Mouse (Mus musculus): ENCODE data around the gene Gm20388. TPM values are rescaled to one million over a fixed set of nuclear protein-coding genes. Genes with fewer than 3 reads are reported as not detected.

The Gm20388 gene
- polyA plus RNA-seq, 1 experiment: 23.9 TPM

- Histone ChIP-seq H3K4me3 (ENCODE audit: insufficient read depth, low read length) (no peak overlapping the region), H3K27ac (ENCODE audit: insufficient read depth, low read length) (no peak overlapping the region), H3K4me1 (ENCODE audit: control insufficient read depth, insufficient read depth, low read length) (peaks cover 2% of the 10 kb centered on the region; the same call in 1 of the 2 replicates)
- no peak for TF ChIP-seq POLR2A (IDR thresholded peaks at IDR 0.05; ENCODE audit: extremely low read depth, insufficient read depth, low read length)
- no peak for TF ChIP-seq CTCF (IDR thresholded peaks at IDR 0.05; ENCODE audit: extremely low read depth, insufficient read depth, low read length)
These were observed 657.6 kb downstream of the Gm20388 start for GRCm38 (mm10) chr8:120568164-120568798.

- Histone ChIP-seq H3K4me1 (ENCODE audit: control insufficient read depth, insufficient read depth, low read length) (no peaks in the 10 kb centered on the region; the same call in 1 of the 2 replicates), H3K4me3 (ENCODE audit: insufficient read depth, low read length) (no peak overlapping the region), H3K27ac (ENCODE audit: insufficient read depth, low read length) (no peak overlapping the region)
- TF ChIP-seq POLR2A (IDR thresholded peaks at IDR 0.05; ENCODE audit: extremely low read depth, insufficient read depth, low read length): no peak
- no peak for TF ChIP-seq CTCF (IDR thresholded peaks at IDR 0.05; ENCODE audit: extremely low read depth, insufficient read depth, low read length)
These were observed 658.5 kb downstream of the Gm20388 start for GRCm38 (mm10) chr8:120569123-120569522.

- Histone ChIP-seq H3K4me3 (ENCODE audit: insufficient read depth, low read length) (no peak overlapping the region), H3K27ac (ENCODE audit: insufficient read depth, low read length) (no peak overlapping the region), H3K4me1 (ENCODE audit: control insufficient read depth, insufficient read depth, low read length) (no peaks in the 10 kb centered on the region; the same call in 1 of the 2 replicates)
- TF ChIP-seq CTCF (IDR thresholded peaks at IDR 0.05; ENCODE audit: extremely low read depth, insufficient read depth, low read length): peak; percentile 78
- TF ChIP-seq POLR2A (IDR thresholded peaks at IDR 0.05; ENCODE audit: extremely low read depth, insufficient read depth, low read length): no peak
These were observed 659.5 kb downstream of the Gm20388 start for GRCm38 (mm10) chr8:120569939-120570715.

- no peak for TF ChIP-seq CTCF (IDR thresholded peaks at IDR 0.05; ENCODE audit: extremely low read depth, insufficient read depth, low read length)
- TF ChIP-seq POLR2A (IDR thresholded peaks at IDR 0.05; ENCODE audit: extremely low read depth, insufficient read depth, low read length): no peak
- H3K4me3 ChIP-seq (ENCODE audit: insufficient read depth, low read length): no peak overlapping the region
- no peaks in the 10 kb centered on the region for H3K4me1 ChIP-seq (ENCODE audit: control insufficient read depth, insufficient read depth, low read length)
- H3K27ac ChIP-seq (ENCODE audit: insufficient read depth, low read length): no peak overlapping the region
These were observed 660.9 kb downstream of the Gm20388 start for GRCm38 (mm10) chr8:120571561-120571960.

GRCm38 (mm10) chr8:120572534-120572933 is 661.9 kb downstream of the Gm20388 start:
- H3K4me1 ChIP-seq (ENCODE audit: control insufficient read depth, insufficient read depth, low read length): no peaks in the 10 kb centered on the region
- H3K27ac ChIP-seq (ENCODE audit: insufficient read depth, low read length): no peak overlapping the region
- no peak overlapping the region for H3K4me3 ChIP-seq (ENCODE audit: insufficient read depth, low read length)
- no peak for TF ChIP-seq POLR2A (IDR thresholded peaks at IDR 0.05; ENCODE audit: extremely low read depth, insufficient read depth, low read length)
- TF ChIP-seq CTCF (IDR thresholded peaks at IDR 0.05; ENCODE audit: extremely low read depth, insufficient read depth, low read length): no peak

- Histone ChIP-seq H3K4me1 (ENCODE audit: control insufficient read depth, insufficient read depth, low read length) (no peaks in the 10 kb centered on the region), H3K4me3 (ENCODE audit: insufficient read depth, low read length) (no peak overlapping the region), H3K27ac (ENCODE audit: insufficient read depth, low read length) (no peak overlapping the region)
- no peak for TF ChIP-seq CTCF (IDR thresholded peaks at IDR 0.05; ENCODE audit: extremely low read depth, insufficient read depth, low read length)
- no peak for TF ChIP-seq POLR2A (IDR thresholded peaks at IDR 0.05; ENCODE audit: extremely low read depth, insufficient read depth, low read length)
These were observed 663.2 kb downstream of the Gm20388 start for GRCm38 (mm10) chr8:120573866-120574265.

GRCm38 (mm10) chr8:120574941-120575340 is 664.3 kb downstream of the Gm20388 start:
- H3K4me1 ChIP-seq (ENCODE audit: control insufficient read depth, insufficient read depth, low read length): no peaks in the 10 kb centered on the region
- H3K27ac ChIP-seq (ENCODE audit: insufficient read depth, low read length): no peak overlapping the region

GRCm38 (mm10) chr8:120575801-120576200 is 665.2 kb downstream of the Gm20388 start:
- Histone ChIP-seq H3K4me1 (ENCODE audit: control insufficient read depth, insufficient read depth, low read length) (no peaks in the 10 kb centered on the region), H3K27ac (ENCODE audit: insufficient read depth, low read length) (no peak overlapping the region), H3K4me3 (ENCODE audit: insufficient read depth, low read length) (no peak overlapping the region)
- TF ChIP-seq POLR2A (IDR thresholded peaks at IDR 0.05; ENCODE audit: extremely low read depth, insufficient read depth, low read length) (no peak), CTCF (IDR thresholded peaks at IDR 0.05; ENCODE audit: extremely low read depth, insufficient read depth, low read length) (no peak)

More at GRCm38 (mm10) chr8:120574941-120575340, 664.3 kb downstream of the Gm20388 start:
- no peak overlapping the region for H3K4me3 ChIP-seq (ENCODE audit: insufficient read depth, low read length)
- TF ChIP-seq POLR2A (IDR thresholded peaks at IDR 0.05; ENCODE audit: extremely low read depth, insufficient read depth, low read length): no peak
- TF ChIP-seq CTCF (IDR thresholded peaks at IDR 0.05; ENCODE audit: extremely low read depth, insufficient read depth, low read length): no peak

GRCm38 (mm10) chr8:120577821-120578220 is 667.2 kb downstream of the Gm20388 start:
- no peak for TF ChIP-seq CTCF (IDR thresholded peaks at IDR 0.05; ENCODE audit: extremely low read depth, insufficient read depth, low read length)
- TF ChIP-seq POLR2A (IDR thresholded peaks at IDR 0.05; ENCODE audit: extremely low read depth, insufficient read depth, low read length): no peak
- H3K27ac ChIP-seq (ENCODE audit: insufficient read depth, low read length): no peak overlapping the region
- no peak overlapping the region for H3K4me3 ChIP-seq (ENCODE audit: insufficient read depth, low read length)
- H3K4me1 ChIP-seq (ENCODE audit: control insufficient read depth, insufficient read depth, low read length): no peaks in the 10 kb centered on the region

Measured in cortical plate, adult 2 months (tissue).